Mouse (Mus musculus): ENCODE data around the gene Nrxn1. TPM values are rescaled to one million over a fixed set of nuclear protein-coding genes. Genes with fewer than 3 reads are reported as not detected.

Gene Nrxn1
- total RNA-seq, 1 experiment from 2014 or later, result 0.47 TPM

GRCm38 (mm10) chr17:90704773-90705172 is 388.1 kb downstream of the Nrxn1 start:
- no peak for ATAC-seq (ENCODE audit: extremely low read depth, insufficient number of reproducible peaks, low FRiP score, poor library complexity, severe bottlenecking)

GRCm38 (mm10) chr17:90702626-90703025 is 390.2 kb downstream of the Nrxn1 start:
- no peak for ATAC-seq (ENCODE audit: extremely low read depth, insufficient number of reproducible peaks, low FRiP score, poor library complexity, severe bottlenecking)

- no peak for ATAC-seq (ENCODE audit: extremely low read depth, insufficient number of reproducible peaks, low FRiP score, poor library complexity, severe bottlenecking)
These were observed 396.6 kb downstream of the Nrxn1 start for GRCm38 (mm10) chr17:90696071-90696800.

GRCm38 (mm10) chr17:90695086-90695584 is 397.7 kb downstream of the Nrxn1 start:
- no peak for ATAC-seq (ENCODE audit: extremely low read depth, insufficient number of reproducible peaks, low FRiP score, poor library complexity, severe bottlenecking)

GRCm38 (mm10) chr17:90684172-90684571 is 408.7 kb downstream of the Nrxn1 start:
- no peak for ATAC-seq (ENCODE audit: extremely low read depth, insufficient number of reproducible peaks, low FRiP score, poor library complexity, severe bottlenecking)

GRCm38 (mm10) chr17:90681019-90681418 is 411.9 kb downstream of the Nrxn1 start:
- ATAC-seq (ENCODE audit: extremely low read depth, insufficient number of reproducible peaks, low FRiP score, poor library complexity, severe bottlenecking), result no peak

- no peak for ATAC-seq (ENCODE audit: extremely low read depth, insufficient number of reproducible peaks, low FRiP score, poor library complexity, severe bottlenecking)
These were observed 416.2 kb downstream of the Nrxn1 start for GRCm38 (mm10) chr17:90676676-90677075.

- ATAC-seq (ENCODE audit: extremely low read depth, insufficient number of reproducible peaks, low FRiP score, poor library complexity, severe bottlenecking), result no peak
These were observed 430.6 kb downstream of the Nrxn1 start for GRCm38 (mm10) chr17:90662318-90662717.

GRCm38 (mm10) chr17:90654506-90654905 is 438.4 kb downstream of the Nrxn1 start:
- ATAC-seq (ENCODE audit: extremely low read depth, insufficient number of reproducible peaks, low FRiP score, poor library complexity, severe bottlenecking), result no peak

- ATAC-seq (ENCODE audit: extremely low read depth, insufficient number of reproducible peaks, low FRiP score, poor library complexity, severe bottlenecking), result no peak
These were observed 439.5 kb downstream of the Nrxn1 start for GRCm38 (mm10) chr17:90653347-90653746.

GRCm38 (mm10) chr17:90650279-90650678 is 442.6 kb downstream of the Nrxn1 start:
- no peak for ATAC-seq (ENCODE audit: extremely low read depth, insufficient number of reproducible peaks, low FRiP score, poor library complexity, severe bottlenecking)

GRCm38 (mm10) chr17:90638970-90639524 is 453.8 kb downstream of the Nrxn1 start:
- no peak for ATAC-seq (ENCODE audit: extremely low read depth, insufficient number of reproducible peaks, low FRiP score, poor library complexity, severe bottlenecking)

- ATAC-seq (ENCODE audit: extremely low read depth, insufficient number of reproducible peaks, low FRiP score, poor library complexity, severe bottlenecking), result no peak
These were observed 454.6 kb downstream of the Nrxn1 start for GRCm38 (mm10) chr17:90638183-90638727.

- ATAC-seq (ENCODE audit: extremely low read depth, insufficient number of reproducible peaks, low FRiP score, poor library complexity, severe bottlenecking), result no peak
These were observed 461.5 kb downstream of the Nrxn1 start for GRCm38 (mm10) chr17:90631371-90631770.

GRCm38 (mm10) chr17:90629851-90630250 is 463.0 kb downstream of the Nrxn1 start:
- no peak for ATAC-seq (ENCODE audit: extremely low read depth, insufficient number of reproducible peaks, low FRiP score, poor library complexity, severe bottlenecking)

- no peak for ATAC-seq (ENCODE audit: extremely low read depth, insufficient number of reproducible peaks, low FRiP score, poor library complexity, severe bottlenecking)
These were observed 464.4 kb downstream of the Nrxn1 start for GRCm38 (mm10) chr17:90628469-90628868.

- ATAC-seq (ENCODE audit: extremely low read depth, insufficient number of reproducible peaks, low FRiP score, poor library complexity, severe bottlenecking), result no peak
These were observed 464.9 kb downstream of the Nrxn1 start for GRCm38 (mm10) chr17:90628004-90628403.

- ATAC-seq (ENCODE audit: extremely low read depth, insufficient number of reproducible peaks, low FRiP score, poor library complexity, severe bottlenecking), result no peak
These were observed 465.5 kb downstream of the Nrxn1 start for GRCm38 (mm10) chr17:90627395-90627794.

- ATAC-seq (ENCODE audit: extremely low read depth, insufficient number of reproducible peaks, low FRiP score, poor library complexity, severe bottlenecking), result no peak
These were observed 468.1 kb downstream of the Nrxn1 start for GRCm38 (mm10) chr17:90624591-90625266.

- ATAC-seq (ENCODE audit: extremely low read depth, insufficient number of reproducible peaks, low FRiP score, poor library complexity, severe bottlenecking), result no peak
These were observed 471.0 kb downstream of the Nrxn1 start for GRCm38 (mm10) chr17:90621828-90622227.

All from neutrophil, adult 5-6 weeks (primary cell).